30 mouse cellular contexts compared by ENCODE assay signal in the genomic region with DNA sequence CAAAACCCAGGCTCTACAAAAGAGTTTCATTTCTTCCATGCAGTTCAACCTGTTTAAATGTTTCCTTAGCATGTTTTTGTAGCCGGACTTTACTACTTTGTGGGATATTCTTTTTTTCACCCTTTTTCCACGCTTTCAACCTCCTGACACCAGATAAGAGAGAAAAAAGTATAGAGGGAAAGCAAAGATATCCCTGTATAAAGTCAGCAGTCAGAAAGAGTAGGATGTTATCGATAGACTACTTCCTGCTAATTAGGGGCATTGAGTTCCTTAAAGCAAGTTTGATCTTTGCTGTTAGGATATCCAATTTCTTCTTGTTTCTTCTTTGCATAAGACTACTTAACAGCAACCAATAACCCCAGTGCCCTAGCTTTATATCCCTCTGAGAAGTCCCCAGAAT. TPM values are rescaled to one million over a fixed set of nuclear protein-coding genes. Genes with fewer than 3 reads are reported as not detected.
DNase-seq lines count a peak whose midpoint lies in the region; ATAC-seq and TF ChIP-seq lines count a peak whose summit lies in the region.
"Had no signal": no experiment of that assay in that cellular context is flagged by ENCODE, and none has a peak within 500 bp of the region (broad histone marks: within the 10 kb centered on the region; RNA-seq: fewer than 3 reads in every experiment).

No protein-coding gene starts in this region.

- peaks cover 26% of the 10 kb centered on the region for H3K79me2 ChIP-seq in MEL (ENCODE audit: control insufficient read depth, insufficient read depth, low read length, poor library complexity)

- H3K27ac ChIP-seq in liver, embryonic 11.5 days (ENCODE audit: low read depth, low read length) = peak overlapping the region; percentile 21; the same call in 1 of the 2 replicates
- peak overlapping the region; percentile 31 for H3K27ac ChIP-seq in MEL (ENCODE audit: control insufficient read depth, low read depth, low read length)
- peak overlapping the region; percentile 66; the same call in 1 of the 2 replicates for H3K27ac ChIP-seq in liver, embryonic 14.5 days
- H3K27ac ChIP-seq: embryonic facial prominence, embryonic 12.5 days; embryonic facial prominence, embryonic 15.5 days; heart, embryonic 15.5 days; hindbrain, embryonic 10.5 days; hindbrain, embryonic 13.5 days had no signal

- peak overlapping the region; percentile 51 for H3K4me2 ChIP-seq in liver, embryonic 11.5 days
- H3K4me2 ChIP-seq in liver, embryonic 14.5 days (ENCODE audit: low read depth) = peak overlapping the region; percentile 55
- H3K4me2 ChIP-seq: embryonic facial prominence, embryonic 12.5 days; embryonic facial prominence, embryonic 15.5 days; heart, embryonic 12.5 days; heart, embryonic 15.5 days; hindbrain, embryonic 13.5 days had no signal

- no peak for TF ChIP-seq POLR2A in MEL (IDR thresholded peaks at IDR 0.05; ENCODE audit: control insufficient read depth in 1 of 2, insufficient read depth in 1 of 2, low read depth in 1 of 2, low read length in 2 of 2, poor library complexity in 1 of 2)

- ATAC-seq in liver, embryonic 11.5 days (replicated peaks; ENCODE audit: low FRiP score) = no peak
- ATAC-seq in liver, embryonic 14.5 days (ENCODE audit: insufficient read depth) = no peak
- ATAC-seq in activated CD4-positive, CD25-positive, alpha-beta regulatory T cell, adult 4 months = no peak
- ATAC-seq: forebrain, embryonic 14.5 days; forebrain, postnatal 0 days; hindbrain, embryonic 16.5 days had no signal

- peak; percentile 68 to 83 for TF ChIP-seq EP300 in MEL (IDR thresholded peaks at IDR 0.05; ENCODE audit: low read depth in 1 of 2, low read length in 2 of 2)
- no peak for TF ChIP-seq EP300 in liver, embryonic 14.5 days (IDR thresholded peaks at IDR 0.05; ENCODE audit: low read depth)

- no peak for TF ChIP-seq CTCF in MEL (IDR thresholded peaks at IDR 0.05 in 2 of 3, conservative IDR thresholded peaks at IDR 0.05 in 1 of 3; ENCODE audit: control insufficient read depth in 1 of 3, insufficient read depth in 1 of 3, low read depth in 2 of 3, low read length in 3 of 3, poor library complexity in 1 of 3, severe bottlenecking in 1 of 3)
- no peak for TF ChIP-seq CTCF in liver, embryonic 14.5 days (IDR thresholded peaks at IDR 0.05; ENCODE audit: low read depth)

- peaks cover 32% of the 10 kb centered on the region for H3K4me1 ChIP-seq in liver, embryonic 11.5 days (replicated peaks; ENCODE audit: control insufficient read depth, insufficient read depth, low read length)
- peaks cover 7 to 18% of the 10 kb centered on the region in 2 experiments for H3K4me1 ChIP-seq in MEL (ENCODE audit: control insufficient read depth in 1 of 2, insufficient read depth in 2 of 2, low read length in 2 of 2)
- H3K4me1 ChIP-seq in liver, embryonic 14.5 days (replicated peaks; ENCODE audit: control insufficient read depth in 2 of 2, insufficient read depth in 2 of 2, low read length in 1 of 2) = peaks cover 20 to 22% of the 10 kb centered on the region in 2 experiments
- H3K4me1 ChIP-seq: embryonic facial prominence, embryonic 12.5 days; embryonic facial prominence, embryonic 15.5 days; hindbrain, embryonic 10.5 days had no signal

- no peaks in the 10 kb centered on the region for H3K27me3 ChIP-seq in liver, embryonic 11.5 days (replicated peaks; ENCODE audit: control insufficient read depth, insufficient read depth, low read length)
- no peaks in the 10 kb centered on the region for H3K27me3 ChIP-seq in MEL (ENCODE audit: control insufficient read depth in 1 of 2, insufficient read depth in 2 of 2, low read length in 2 of 2)
- no peaks in the 10 kb centered on the region for H3K27me3 ChIP-seq in liver, embryonic 14.5 days (ENCODE audit: control insufficient read depth, insufficient read depth, low read length)
- H3K27me3 ChIP-seq: embryonic facial prominence, embryonic 12.5 days; embryonic facial prominence, embryonic 15.5 days; heart, embryonic 12.5 days; heart, embryonic 15.5 days; hindbrain, embryonic 13.5 days had no signal

- peaks cover 6% of the 10 kb centered on the region for H3K36me3 ChIP-seq in liver, embryonic 11.5 days (ENCODE audit: control insufficient read depth, insufficient read depth, low read length)
- H3K36me3 ChIP-seq in MEL (ENCODE audit: control insufficient read depth in 1 of 2, insufficient read depth in 2 of 2, low read length in 2 of 2) = peaks cover 14 to 25% of the 10 kb centered on the region in 2 experiments
- peaks cover 8% of the 10 kb centered on the region; the same call in 1 of the 2 replicates for H3K36me3 ChIP-seq in liver, embryonic 14.5 days (replicated peaks; ENCODE audit: control insufficient read depth, insufficient read depth, low read depth)

- 62% methylated on average over 3 of the region's 3 CpGs for WGBS in liver, embryonic 11.5 days
- WGBS in liver, embryonic 14.5 days (ENCODE audit: insufficient replicate concordance) = 35% methylated on average over 3 of the region's 3 CpGs

- no peaks in the 10 kb centered on the region for H3K9me3 ChIP-seq in liver, embryonic 11.5 days (ENCODE audit: control insufficient read depth, low read length)
- H3K9me3 ChIP-seq in MEL (replicated peaks; ENCODE audit: insufficient read depth, low read length) = no peaks in the 10 kb centered on the region
- no peaks in the 10 kb centered on the region for H3K9me3 ChIP-seq in liver, embryonic 14.5 days (ENCODE audit: control insufficient read depth, low read length)
- H3K9me3 ChIP-seq: embryonic facial prominence, embryonic 12.5 days; embryonic facial prominence, embryonic 15.5 days; heart, embryonic 12.5 days; heart, embryonic 15.5 days; hindbrain, embryonic 10.5 days; hindbrain, embryonic 13.5 days had no signal

- H3K4me3 ChIP-seq in liver, embryonic 11.5 days (ENCODE audit: low read depth, low read length) = no peak overlapping the region
- no peak overlapping the region for H3K4me3 ChIP-seq in MEL (ENCODE audit: control insufficient read depth in 1 of 2, insufficient read depth in 1 of 2, low read depth in 2 of 2, low read length in 2 of 2)
- H3K4me3 ChIP-seq in liver, embryonic 14.5 days (ENCODE audit: insufficient read depth in 1 of 2, low read depth in 2 of 2, low read length in 2 of 2) = no peak overlapping the region
- H3K4me3 ChIP-seq: embryonic facial prominence, embryonic 12.5 days; embryonic facial prominence, embryonic 15.5 days; heart, embryonic 12.5 days; heart, embryonic 15.5 days; hindbrain, embryonic 10.5 days; hindbrain, embryonic 13.5 days had no signal

- H3K9ac ChIP-seq in liver, embryonic 11.5 days (ENCODE audit: low read depth, low read length) = no peak overlapping the region
- H3K9ac ChIP-seq in MEL (ENCODE audit: control insufficient read depth, low read depth, low read length, poor library complexity, severe bottlenecking) = peak overlapping the region; percentile 23
- H3K9ac ChIP-seq in liver, embryonic 14.5 days (replicated peaks) = peak overlapping the region; percentile 11; the same call in 1 of the 2 replicates
- H3K9ac ChIP-seq: embryonic facial prominence, embryonic 12.5 days; embryonic facial prominence, embryonic 15.5 days; forebrain, postnatal 0 days; heart, embryonic 12.5 days; heart, embryonic 15.5 days; hindbrain, embryonic 13.5 days had no signal

- no peak for DNase-seq in liver, embryonic 11.5 days (ENCODE audit: low spot score)
- DNase-seq in liver = no peak
- peak; percentile 55 for DNase-seq in MEL (ENCODE audit: low read depth, low spot score)
- no peak for DNase-seq in liver, embryonic 14.5 days (ENCODE audit: low read depth in 3 of 3, low spot score in 3 of 3)
- DNase-seq in gastrocnemius, adult 18-20 months (ENCODE audit: low spot score) = no peak
- DNase-seq: adrenal gland, postnatal 10 days; cerebellum, adult 11 months; cerebellum, adult 2 months; cerebellum, adult 9-11 months; cerebellum, postnatal 25 days; forebrain, postnatal 0 days; gastrocnemius, postnatal 25 days; heart, adult 18-20 months; heart, postnatal 10 days; heart, postnatal 36 days had no signal

- no peak for TF ChIP-seq RAD21 in MEL (IDR thresholded peaks at IDR 0.05; ENCODE audit: low read depth, low read length)

TF ChIP-seq in MEL, 35 proteins besides CTCF, POLR2A, EP300 and RAD21:
- TF ChIP-seq POLR2AphosphoS5 (IDR thresholded peaks at IDR 0.05; ENCODE audit: borderline replicate concordance, low read depth, low read length) (no peak), ZNF384 (IDR thresholded peaks at IDR 0.05; ENCODE audit: low read depth, low read length) (peak; percentile 71), GATA1 (IDR thresholded peaks at IDR 0.05; ENCODE audit: low read depth, low read length) (peak; percentile 77)

RNA-seq across cellular contexts. Expression of gene Uhrf2, which starts 21.2 kb away (rescaled TPM):
- polyA plus RNA-seq in liver, embryonic 11.5 days (2014; fragmentation: Nextera tagmentation; extraction: Ambion mirVana) = 58.6 and 65.9 TPM in 2 replicates
- total RNA-seq in MEL (2012; rRNA removed) = 18.0 and 19.8 TPM in 2 replicates
- polyA plus RNA-seq in MEL (2012; ENCODE audit: insufficient read depth in 1 of 2, insufficient read length in 2 of 2, low read depth in 1 of 2, low replicate concordance in 2 of 2, missing spikeins in 1 of 2) = 10 to 100 TPM in 1 of 2 experiments, not detected in 1; 19.0 TPM
- 35.5 and 38.6 TPM in 2 replicates for polyA plus RNA-seq in liver, embryonic 14.5 days (2012; rRNA removed)
- polyA plus RNA-seq in liver, embryonic 14.5 days (2014; fragmentation: Nextera tagmentation; extraction: Ambion mirVana) = 30.8 and 33.5 TPM in 2 replicates
- total RNA-seq in gastrocnemius, adult 18-20 months (2021) = 10 to 100 TPM; 12.9 to 13.1 TPM
- 10 to 100 TPM; 32.2 to 45.3 TPM for polyA plus RNA-seq in activated CD4-positive, CD25-positive, alpha-beta regulatory T cell, adult 4 months (2017; shearing (Covaris generic))

RNA-seq across cellular contexts. Expression of gene Trpd52l3, which starts 47.9 kb away (rescaled TPM):
- not detected in 2 replicates for polyA plus RNA-seq in liver, embryonic 11.5 days (2014; fragmentation: Nextera tagmentation; extraction: Ambion mirVana)
- total RNA-seq in MEL (2012; rRNA removed) = not detected in 2 replicates
- not detected for polyA plus RNA-seq in MEL (2012; ENCODE audit: insufficient read depth in 1 of 2, insufficient read length in 2 of 2, low read depth in 1 of 2, low replicate concordance in 2 of 2, missing spikeins in 1 of 2)
- not detected in 2 replicates for polyA plus RNA-seq in liver, embryonic 14.5 days (2012; rRNA removed)
- not detected in 2 replicates for polyA plus RNA-seq in liver, embryonic 14.5 days (2014; fragmentation: Nextera tagmentation; extraction: Ambion mirVana)
- not detected for total RNA-seq in gastrocnemius, adult 18-20 months (2021)
- not detected for polyA plus RNA-seq in activated CD4-positive, CD25-positive, alpha-beta regulatory T cell, adult 4 months (2017; shearing (Covaris generic))
- total RNA-seq: adrenal gland, adult 18-20 months; adrenal gland, postnatal 10 days; adrenal gland, postnatal 4 days; common myeloid progenitor, adult 5-6 weeks; forebrain, postnatal 0 days; gastrocnemius, adult 8-10 months; gastrocnemius, postnatal 25 days; heart, adult 18-20 months; heart, postnatal 10 days; heart, postnatal 36 days had no signal
- polyA plus RNA-seq: cerebellum, adult 2 months; embryonic facial prominence, embryonic 12.5 days; embryonic facial prominence, embryonic 15.5 days; forebrain, embryonic 11.5 days; forebrain, embryonic 14.5 days; forebrain, postnatal 0 days; frontal cortex, adult 2 months; heart, embryonic 12.5 days; heart, embryonic 15.5 days; hindbrain, embryonic 10.5 days; hindbrain, embryonic 13.5 days; hindbrain, embryonic 16.5 days had no signal
